Mouse (Mus musculus) T-cell, adult 2 months (primary cell): ENCODE data around the gene Os9.

ENCODE experiments used
- DNase-seq: peaks from one replicate; pipeline ENCODE4 v3.0.0; 2022; ENCODE audit warnings: low spot score

The Os9 gene

DNA sequence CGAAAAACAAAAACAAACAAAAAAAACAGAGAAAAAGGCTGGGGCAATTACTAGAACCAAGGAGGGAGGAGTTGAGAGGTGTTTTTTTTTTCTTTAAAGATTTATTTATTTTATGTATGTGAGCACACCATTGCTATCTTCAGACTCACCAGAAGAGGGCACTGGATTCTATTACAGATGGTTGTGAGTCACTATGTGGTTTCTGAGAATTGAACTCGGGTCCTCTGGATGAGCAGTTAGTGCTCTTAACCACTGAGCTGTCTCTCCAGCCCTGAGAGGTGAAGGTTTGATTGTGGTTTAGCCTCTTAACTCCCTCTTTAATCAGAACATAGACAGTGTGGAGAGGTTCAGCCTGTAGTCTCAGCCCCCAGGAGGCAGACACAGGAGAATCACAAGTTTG is 5.9 kb downstream of the Os9 start:
- DNase-seq = no peak

DNA sequence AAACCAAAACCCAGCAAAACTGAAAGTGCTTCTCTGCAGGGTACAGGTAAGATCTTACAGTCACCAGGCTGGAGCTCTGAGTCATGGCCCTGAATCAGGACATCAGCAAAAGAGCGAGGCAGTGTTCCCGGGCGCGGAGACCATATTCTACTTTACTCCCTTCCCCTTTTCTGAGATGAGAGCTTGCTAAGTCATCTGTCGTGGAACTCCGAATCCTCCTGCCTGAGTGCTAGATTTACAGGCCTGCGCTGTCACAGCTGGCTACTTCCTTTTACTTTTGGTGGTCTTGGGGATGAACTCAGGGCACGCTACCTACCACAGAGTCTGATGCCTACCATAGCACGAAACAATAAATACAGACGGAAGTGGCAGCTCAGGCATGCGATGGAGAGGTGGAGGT is 6.5 kb downstream of the Os9 start:
- no peak for DNase-seq

DNA sequence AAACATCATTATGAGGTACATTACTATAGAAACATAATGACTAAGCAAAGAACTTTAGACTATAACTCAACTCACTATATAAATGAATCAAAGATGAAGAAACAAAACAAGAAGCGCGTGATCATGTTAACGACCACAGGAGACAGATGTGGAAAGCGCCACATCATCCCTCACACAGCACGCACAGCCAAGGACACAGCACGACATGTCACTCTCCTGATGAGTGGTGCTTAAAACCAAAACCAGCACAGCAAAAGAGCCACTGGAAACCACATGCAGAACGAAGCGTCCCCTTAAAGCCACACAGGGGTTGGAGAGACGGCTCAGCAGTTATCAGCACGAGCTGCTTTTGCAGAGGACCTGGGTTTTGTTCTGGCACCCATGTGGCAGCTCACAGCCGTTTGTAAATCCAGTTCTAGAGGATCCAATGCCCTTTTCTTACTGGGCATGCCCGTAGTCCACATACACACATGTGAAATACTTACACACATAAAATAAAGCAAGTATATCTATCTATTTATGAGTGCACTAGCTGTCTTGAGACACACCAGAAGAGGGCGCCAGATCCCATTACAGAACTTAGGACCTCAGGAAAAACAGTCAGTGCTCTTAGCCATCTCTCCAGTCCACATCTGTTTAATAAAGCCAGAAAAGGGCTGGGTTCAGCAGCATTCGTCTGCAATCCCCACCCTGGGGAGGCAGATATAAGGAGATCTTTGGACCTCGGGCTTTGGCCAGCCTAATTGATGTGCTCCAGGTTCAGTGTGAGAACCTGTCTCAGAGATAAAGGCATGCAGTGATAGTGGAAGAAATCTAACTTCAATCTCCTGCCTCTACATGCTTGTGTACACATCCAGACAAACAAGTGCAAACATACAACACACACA is 9.7 kb downstream of the Os9 start:
- peak; percentile 30 for DNase-seq

DNA sequence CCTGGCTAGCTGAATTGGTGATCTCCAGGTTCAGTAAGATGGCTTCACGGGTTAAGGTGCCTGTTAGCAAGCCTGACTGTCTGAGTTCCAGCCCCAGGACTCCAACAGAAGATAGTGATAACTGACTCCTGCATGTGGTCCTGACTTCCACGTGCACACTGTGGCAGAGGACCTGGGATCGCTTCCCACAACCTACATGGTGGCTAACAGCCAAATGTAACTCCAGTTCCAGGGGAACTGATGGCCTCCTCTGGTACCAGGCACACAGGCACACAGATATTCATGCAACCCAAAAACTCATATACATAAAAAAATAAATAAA is 12.7 kb downstream of the Os9 start:
- no peak for DNase-seq

DNA sequence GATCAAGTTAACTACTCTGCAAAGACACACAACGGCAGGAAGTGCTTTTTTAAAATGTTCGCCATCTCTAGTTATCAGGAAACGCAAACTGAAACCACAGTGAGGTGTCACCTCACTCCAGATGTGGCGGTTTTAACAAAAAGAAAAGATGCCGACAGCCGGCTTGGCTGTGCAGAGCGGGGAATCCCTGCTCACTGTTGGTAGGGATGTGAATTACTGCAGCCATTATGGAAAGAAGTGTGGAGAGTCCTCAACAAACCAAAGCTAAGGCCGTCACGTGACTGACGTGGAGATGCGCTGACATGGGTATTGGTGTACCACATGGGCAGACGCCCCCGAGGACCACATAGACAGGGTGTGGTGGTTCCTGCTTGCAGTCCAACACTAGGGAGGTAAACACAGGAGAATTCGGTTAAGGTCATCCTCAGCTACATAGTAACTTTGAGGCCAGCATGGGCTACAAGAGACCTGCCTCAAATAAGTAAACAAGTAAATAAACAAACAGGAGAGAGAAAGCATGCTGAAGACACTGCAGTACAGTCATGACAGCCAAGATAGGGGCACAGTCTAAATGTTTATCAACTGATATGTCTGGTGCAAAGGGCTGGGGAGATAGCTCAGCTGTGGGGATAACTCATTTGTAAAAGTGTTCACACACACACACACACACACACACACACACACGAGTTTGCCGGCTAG is 13.2 kb downstream of the Os9 start:
- peak; percentile 60 for DNase-seq

DNA sequence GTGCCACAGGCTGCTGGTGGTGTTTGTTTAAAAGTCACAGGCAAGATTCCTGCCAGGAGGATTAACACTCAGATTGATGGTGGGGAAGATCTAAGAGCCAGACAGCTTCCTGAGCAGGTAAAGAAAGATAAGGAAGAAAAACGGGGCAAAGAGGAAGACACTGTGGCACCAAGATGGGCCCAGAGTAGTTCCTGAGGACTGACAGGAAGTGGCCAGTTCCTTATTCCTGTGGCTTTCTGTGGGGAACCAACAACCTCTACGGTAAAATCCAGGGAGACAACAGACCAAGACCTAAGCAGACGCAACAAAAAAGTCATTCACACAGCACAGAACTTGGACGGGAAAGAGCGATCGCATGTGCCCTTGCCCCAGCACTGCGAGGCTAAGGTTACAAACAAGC is 17.3 kb downstream of the Os9 start:
- no peak for DNase-seq

DNA sequence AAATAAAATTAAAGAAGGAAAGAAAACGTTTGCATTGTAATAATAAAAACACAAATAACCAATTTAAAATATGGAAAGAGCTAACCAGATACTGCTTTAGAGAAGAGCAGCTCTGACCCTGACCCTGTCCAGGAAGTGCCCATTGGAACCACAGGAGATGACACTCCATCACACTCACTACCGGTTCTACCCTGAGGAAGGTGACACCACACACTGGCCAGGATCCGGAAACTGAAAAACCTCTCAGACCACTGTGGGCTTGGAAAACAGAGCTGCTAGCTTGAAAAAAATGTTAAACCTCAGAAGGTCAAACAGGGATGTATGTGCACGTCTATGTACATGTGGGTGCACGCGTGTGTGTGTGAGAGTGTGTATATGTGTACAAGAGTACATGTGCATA is 19.8 kb downstream of the Os9 start:
- no peak for DNase-seq

DNA sequence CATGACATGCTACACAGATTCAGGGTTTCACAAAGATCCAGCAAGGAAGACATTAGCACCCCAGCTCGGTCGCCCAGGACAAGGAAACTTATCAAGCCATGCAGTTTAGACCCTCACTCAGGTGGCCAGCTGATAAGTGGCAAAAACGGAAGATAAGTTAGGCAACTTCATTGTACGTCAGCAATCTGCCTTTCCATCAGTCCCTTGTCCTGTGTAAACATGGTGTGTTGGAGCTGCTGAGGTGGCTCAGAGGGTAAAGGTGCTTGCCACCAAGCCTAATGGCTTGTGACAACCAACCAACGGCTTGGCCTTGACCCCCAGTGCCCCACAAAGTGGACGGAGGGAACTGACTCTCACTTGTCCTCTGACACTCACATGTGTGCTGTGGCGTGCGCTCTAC is 20.5 kb downstream of the Os9 start:
- no peak for DNase-seq

DNA sequence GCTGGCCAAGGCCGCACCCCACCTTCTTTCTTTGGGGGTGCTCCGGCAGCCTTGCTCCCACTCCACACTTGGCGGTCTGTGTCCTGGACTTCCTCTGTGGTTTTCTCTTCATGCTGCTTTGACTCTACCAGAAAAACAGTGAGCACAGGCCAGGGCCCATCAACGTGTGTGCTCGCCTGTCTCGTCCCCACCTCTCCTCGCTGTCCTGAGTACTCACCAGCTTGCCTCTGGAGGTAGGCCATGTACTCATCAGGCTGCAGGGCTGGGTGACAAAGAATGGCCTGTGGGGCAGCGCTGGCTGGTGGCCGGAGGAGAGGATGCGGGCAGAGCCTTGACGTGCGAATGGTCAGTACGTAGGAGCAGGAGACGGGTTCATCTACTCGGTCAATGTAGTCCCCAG is 21.1 kb downstream of the Os9 start:
- no peak for DNase-seq

DNA sequence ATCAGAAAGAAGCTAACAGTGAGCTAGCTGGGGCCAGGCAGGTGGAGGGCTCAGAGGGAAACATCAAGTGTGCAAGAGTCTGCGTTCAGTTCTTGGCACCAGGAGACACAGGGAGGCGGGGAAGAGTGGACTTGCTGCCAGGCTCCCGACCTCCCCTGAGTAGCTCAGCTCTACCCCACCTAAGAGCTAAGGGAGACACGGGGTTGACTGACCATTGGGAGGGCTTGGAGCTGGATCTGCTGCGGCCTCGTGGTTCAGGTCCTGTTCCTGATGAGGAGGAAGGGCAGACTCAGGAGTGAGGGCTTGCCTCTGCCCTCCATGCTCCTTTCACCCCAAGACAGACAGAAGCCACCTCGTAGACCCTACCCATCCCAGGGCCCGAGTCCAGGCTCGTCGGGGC is 21.7 kb downstream of the Os9 start:
- DNase-seq = no peak

DNA sequence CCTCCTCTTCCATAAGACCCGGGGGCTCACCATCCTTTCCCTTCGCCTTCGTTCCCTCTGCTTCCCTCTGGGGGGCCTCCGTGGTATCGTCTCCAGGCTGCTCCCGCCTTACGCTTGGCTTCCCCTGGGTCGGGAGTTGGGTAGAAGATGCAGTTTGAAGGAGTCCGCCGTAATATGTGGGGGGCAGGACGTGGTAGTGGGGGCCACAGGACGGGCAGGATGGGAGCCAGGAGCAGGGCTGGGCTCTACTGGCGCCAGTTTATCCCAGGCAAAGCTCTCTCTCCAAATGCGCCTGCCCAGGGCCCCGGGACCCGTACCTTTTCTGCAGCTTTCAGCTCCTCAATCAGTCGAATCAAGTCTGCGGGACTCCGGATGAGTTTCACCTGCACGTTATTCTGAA is 22.4 kb downstream of the Os9 start:
- DNase-seq = no peak

DNA sequence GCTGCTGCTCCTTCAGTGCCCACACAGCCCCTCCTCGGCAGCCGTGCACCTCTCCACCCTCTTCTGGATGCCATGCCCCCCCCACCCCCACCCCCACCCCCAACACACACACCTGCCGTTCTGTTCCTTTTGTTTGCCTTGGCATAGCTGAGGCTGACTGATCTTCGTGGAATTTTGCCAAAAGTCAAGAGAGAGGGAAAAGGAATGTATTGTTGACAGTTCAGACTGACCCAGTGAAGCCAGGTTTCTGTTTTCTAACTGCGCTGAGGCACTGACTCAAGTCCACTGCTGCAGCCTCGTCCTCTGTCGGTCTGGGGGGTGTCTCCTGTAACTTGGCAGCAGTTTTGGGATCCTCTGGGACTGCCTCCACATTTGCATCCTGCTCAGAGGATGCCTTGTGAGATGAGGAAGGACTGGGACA is 26.5 kb downstream of the Os9 start:
- no peak for DNase-seq

DNA sequence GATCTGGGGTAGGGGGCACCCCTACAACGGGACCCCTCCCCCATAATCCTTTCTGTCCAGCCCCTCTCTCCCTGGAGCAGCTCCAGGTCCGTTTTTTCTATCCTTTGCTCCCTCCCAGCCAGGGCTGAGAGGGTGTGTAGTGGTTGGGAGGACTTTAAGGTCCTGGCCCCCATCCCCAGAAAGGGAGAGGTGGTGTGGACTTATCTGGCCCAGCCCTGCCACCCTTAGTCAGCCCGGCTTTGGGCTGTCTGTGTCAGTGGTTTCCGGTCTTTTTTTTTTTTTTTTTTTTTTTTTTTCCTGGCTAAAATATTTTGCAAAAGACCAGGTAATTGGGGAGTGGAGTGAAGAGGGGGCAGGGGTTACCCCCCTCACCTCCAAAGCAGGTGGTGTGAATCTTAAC is 28.2 kb downstream of the Os9 start:
- no peak for DNase-seq

DNA sequence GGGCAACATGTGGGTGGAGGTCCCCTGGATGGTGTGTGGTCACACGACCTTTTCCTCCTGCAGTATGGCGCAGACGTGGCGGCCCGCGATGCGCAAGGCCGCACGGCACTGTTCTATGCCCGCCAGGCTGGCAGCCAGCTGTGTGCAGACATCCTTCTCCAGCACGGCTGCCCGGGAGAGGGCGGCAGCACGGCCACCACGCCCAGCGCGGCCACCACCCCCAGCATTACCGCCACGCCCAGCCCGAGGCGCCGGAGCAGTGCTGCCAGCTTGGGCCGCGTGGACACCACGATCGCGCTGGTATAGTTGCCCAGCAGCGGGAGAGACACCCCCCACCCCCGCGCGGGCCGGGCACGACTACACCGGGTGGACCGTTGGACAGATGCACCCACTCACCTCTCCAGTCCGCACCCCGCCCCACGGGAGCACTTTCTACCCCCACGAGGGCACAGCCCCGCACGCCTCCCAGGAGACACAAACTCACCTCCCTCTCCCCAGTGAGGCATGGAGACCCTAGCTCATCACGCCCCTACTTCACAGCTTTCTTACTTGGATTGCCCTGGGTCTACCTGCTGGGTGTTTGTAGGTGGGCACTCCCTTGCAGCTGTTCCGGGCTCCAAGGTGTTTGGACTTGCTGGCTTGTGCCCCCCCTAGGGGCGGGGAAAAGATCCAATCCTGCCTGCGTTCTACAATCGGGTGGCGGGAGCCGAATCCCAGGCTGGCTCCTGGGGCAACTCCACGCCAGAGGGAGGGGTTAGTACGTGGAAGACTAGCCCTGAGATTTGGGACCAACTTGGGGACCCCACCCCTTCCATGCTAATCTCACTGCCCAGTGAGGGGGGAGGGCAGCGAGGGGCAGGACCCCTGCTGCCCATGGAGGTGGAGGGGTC is 29.2 kb downstream of the Os9 start:
- no peak for DNase-seq

DNA sequence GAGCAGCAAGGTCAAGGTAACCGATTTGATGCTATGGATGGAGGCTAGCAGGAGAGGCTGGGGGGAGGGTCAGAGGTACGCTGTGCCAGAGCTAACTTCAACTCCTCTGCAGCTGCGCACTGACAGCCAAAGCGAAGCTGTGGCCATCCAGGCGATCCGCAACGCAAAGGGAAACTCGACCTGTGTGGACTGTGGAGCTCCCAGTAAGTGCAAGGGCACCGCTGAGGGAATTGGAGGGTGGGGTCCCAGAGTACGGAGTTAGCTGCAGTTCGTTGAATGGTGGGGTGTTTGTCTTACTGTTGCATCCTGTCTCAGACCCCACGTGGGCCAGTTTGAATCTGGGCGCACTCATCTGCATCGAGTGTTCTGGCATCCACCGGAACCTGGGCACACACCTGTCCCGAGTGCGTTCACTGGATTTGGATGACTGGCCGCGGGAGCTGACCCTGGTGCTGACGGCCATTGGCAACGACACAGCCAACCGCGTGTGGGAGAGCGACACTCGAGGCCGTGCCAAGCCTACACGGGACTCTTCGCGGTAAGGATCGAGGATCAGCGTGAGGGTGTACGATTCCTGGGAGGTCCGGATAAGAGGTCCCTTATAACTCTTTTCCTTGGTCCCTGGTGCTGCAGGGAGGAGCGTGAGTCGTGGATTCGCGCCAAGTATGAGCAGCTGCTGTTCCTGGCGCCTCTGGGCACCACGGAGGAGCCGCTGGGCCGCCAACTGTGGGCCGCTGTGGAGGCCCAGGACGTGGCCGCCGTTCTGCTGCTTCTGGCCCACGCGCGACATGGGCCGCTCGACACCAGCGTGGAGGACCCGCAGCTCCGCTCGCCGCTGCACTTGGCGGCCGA is 30.1 kb downstream of the Os9 start:
- no peak for DNase-seq

DNA sequence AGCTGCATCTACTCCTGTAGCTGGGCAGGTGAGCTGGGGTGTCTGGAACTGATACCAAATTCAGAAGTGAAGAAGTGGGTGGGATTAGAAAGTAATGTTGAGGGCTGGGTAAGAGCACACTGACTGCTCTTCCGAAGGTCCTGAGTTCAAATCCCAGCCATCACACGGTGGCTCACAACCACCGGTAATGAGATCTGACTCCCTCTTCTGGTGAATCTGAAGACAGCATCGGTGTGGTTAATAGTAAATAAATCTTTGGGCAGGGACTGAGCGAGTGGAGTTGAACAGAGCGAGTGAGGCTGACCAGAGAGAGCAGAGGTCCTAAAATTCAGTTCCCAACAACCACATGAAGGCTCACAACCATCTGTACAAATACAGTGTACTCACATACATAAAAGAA is 35.3 kb downstream of the Os9 start:
- no peak for DNase-seq

DNA sequence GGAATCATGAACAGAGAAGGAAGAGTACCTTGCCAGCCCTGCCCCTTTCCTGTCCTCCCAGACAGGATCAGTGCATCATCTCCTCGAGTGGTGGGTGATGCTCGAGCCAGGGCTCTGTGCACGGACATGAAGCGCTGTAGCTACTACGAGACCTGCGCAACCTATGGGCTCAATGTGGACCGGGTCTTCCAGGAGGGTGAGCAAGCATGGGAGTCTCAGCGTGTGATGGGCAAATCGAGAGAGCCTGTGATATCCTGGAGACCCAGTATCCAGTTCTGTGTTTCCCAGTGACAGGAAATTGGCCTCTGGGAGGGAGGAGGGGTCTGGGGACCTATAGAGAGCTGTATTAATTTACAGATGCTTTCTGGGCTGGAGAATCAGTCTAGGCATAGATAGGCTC is 35.9 kb downstream of the Os9 start:
- no peak for DNase-seq

DNA sequence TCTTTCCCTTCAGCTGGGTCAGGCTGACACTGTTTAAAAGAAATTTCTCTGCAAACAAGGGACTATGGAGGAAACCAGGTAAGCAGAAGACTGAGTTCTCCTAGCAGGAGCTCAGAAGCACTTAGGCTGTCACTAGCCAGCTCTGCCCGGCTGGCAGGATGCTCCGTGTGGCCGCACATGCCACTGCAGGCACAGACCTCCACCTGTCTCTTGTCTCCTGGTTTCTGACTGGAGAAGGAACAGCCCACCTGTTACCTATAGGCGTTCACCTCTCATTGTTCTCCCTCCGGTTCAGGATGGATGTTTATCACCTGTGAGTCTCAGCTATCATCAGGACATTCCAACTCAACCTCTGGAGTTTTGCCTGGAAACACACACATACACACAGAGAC is 37.0 kb downstream of the Os9 start:
- DNase-seq = no peak

DNA sequence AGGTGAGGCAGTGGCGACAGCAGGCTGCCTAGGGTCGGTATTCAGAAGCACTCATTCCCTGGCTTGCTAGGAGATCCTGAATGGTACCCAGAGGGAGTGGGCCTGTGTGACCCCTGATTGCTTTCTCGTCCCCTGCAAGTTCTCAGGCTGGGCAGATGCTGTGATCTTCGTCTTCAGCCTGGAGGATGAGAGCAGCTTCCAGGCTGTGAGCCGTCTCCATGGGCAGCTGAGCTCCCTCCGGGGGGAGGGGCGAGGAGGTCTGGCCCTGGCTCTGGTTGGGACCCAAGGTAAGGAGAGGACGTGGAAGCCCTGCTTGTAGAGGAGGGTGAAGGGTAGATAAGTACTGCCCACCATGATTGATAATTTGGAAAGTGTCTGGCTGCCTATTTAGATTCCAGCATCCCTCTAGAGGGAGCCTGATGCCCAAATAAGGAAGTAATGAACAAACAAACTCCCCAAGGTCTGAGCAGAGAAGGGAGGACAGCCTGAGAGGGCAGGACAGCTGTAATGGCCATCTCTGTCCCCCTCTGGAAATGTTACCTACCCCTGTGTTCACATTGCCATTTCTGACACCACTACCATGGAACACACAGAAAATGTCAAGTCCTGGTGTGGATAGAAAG is 37.5 kb downstream of the Os9 start:
- DNase-seq = no peak

DNA sequence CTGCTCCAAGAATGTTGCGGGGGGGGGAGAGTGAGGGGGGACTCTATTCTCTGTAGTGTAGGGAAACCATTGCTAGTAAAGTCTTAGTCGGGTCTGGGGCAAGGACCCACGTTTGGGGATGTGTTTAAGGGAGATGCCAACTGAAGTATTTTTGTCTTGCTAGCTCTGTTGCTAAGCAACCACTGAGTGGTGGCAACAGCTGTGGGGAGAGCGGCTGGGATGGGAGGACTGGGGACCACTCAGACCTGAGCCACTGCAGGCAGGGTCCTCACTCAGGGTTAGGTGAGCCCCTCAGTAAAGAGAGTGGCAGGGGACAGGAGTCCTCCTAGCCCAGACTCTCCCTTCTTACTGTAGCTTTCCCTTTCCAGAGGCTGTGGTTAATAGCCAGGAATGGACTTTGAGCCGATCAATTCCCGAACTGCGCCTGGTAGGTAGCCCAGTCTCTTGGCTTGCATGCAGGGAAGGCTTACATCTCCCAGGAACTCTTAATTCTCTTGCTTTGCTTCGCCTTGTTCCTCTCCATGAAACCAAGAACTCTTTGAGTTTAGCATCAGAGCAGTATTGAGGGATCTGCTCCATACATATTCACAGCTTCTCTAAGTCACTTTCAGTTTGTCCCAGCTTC is 38.8 kb downstream of the Os9 start:
- DNase-seq = no peak
